Mouse (Mus musculus) embryo, embryonic 11 days (tissue): ENCODE measurements around the gene H2-Oa.
"Not testable (repeated sequence)": the region's sequence is repeated elsewhere in the genome, so short reads cannot be mapped to it uniquely, and the experiment has no call there.

ENCODE experiments used
- DNase-seq: peaks from one replicate; pipeline ENCODE4 v3.0.0-alpha.2; 2015

H2-Oa gene

DNA sequence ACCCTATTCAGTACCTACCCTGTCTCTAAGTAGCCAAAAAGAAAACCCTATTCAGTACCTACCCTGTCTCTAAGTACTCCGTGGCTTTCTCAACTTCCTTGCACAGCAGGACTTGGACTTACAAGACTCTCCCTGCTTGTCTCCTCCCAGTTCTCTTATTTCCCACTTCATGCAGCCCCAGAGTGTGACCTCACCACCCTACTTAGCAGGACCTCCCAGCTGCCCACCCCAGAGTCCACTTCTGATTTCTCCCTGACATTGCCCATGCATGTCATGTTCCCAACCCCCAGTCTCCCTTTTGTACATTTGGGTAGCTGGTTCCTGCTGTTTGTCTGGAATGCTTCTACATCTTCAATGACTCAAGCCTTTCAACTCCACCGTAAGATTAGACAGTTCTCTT lies 31.4 kb downstream of the H2-Oa start:
- peak; percentile 56 for DNase-seq

- DNase-seq, result no peak
These were observed 32.5 kb downstream of the H2-Oa start for GRCm38 (mm10) chr17:34124649-34125048.

- no peak for DNase-seq
These were observed 34.8 kb downstream of the H2-Oa start for GRCm38 (mm10) chr17:34126826-34127420.

- peak; percentile 32 for DNase-seq
These were observed 35.3 kb downstream of the H2-Oa start for GRCm38 (mm10) chr17:34127475-34127874.

GRCm38 (mm10) chr17:34128264-34128937 lies 36.3 kb downstream of the H2-Oa start:
- DNase-seq, result no peak

GRCm38 (mm10) chr17:34128944-34129791 lies 37.0 kb downstream of the H2-Oa start:
- DNase-seq, result peak; percentile 54

GRCm38 (mm10) chr17:34130073-34130947 lies 38.2 kb downstream of the H2-Oa start:
- no peak for DNase-seq

DNA sequence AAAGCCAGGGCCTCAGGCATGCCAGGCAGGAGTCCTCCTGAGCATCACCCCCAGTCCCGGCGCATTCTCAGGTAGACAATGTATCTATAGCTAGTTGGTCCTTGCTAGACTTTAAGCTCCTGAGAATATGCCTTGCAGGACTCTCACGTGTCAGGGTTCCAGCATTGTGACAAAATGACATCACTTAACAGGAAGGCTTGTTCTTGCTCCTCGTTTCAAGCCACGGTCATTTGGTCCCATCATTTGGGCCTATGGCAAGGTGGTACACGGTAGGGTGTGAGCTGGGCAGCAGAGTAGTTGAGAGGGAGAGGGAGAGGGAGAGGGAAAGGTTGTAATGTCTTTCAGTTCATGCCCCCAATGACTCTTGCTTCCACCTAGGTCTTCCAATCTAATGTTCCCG lies 39.8 kb downstream of the H2-Oa start:
- no peak for DNase-seq

DNA sequence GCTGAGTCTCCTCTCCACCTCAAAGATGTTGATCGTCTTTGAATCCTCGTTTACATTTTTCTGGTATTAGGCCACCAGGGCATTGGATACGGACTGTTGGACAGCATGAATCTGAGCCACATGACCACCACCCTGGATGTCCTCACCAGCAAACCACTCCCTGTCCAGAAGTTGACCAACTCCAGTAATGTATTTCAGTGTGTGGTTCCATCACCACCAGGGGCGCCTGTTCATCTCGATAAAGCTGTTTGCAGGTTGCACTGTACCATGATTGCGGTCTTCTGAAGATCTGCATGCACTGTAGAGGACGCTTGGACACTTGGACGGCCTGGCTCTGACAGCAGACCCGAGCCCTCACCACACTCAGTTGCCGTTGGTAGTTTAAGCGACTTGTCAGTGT lies 41.1 kb downstream of the H2-Oa start:
- DNase-seq, result no peak

- DNase-seq, result no peak
These were observed 42.3 kb downstream of the H2-Oa start for GRCm38 (mm10) chr17:34134451-34134850.

GRCm38 (mm10) chr17:34135297-34136224 lies 43.4 kb downstream of the H2-Oa start:
- peak; percentile 99 for DNase-seq

- DNase-seq, result no peak
These were observed 45.5 kb downstream of the H2-Oa start for GRCm38 (mm10) chr17:34137601-34138000.

DNA sequence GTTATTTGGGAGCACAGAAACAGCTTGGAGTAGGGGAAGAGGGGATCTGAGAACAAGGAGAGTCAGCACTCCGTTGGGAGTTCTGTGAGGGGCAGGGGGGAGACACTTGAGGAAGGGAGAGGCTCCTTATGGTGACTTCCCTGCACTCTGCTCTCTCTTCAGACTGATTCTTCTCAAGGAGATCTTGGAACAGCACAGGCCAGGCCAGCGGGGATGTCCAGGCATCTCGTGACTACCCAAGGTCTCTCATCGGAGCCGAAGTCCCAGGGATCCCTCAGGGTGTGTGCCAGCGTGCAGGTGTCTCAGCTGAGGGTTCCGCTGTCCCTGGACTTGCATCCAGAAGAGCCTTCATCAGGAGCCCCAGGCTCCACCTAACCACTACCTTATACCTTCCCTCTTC lies 46.5 kb downstream of the H2-Oa start:
- DNase-seq, result no peak

GRCm38 (mm10) chr17:34139416-34139815 lies 47.3 kb downstream of the H2-Oa start:
- peak; percentile 75 for DNase-seq

GRCm38 (mm10) chr17:34140240-34140639 lies 48.1 kb downstream of the H2-Oa start:
- DNase-seq, result no peak

DNA sequence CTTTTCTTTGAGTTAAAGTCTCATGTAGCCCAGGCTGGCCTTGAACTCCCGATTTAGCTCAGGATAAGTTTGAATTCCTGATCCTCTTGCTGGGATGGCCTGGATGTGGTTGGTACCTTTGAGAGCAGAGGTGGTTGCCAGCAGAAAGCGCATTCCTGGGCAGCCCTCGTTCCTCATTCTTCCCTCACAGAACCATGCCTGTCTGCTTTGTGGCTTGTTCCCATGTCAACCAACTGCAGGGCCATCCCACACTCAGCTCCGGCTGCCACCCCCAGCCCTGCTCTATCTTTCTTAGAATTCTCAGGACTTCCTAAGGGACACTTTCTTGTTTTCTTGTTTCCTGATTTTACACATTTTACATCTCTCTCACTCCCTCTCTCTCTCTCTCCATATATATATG lies 49.3 kb downstream of the H2-Oa start:
- DNase-seq, result no peak

DNA sequence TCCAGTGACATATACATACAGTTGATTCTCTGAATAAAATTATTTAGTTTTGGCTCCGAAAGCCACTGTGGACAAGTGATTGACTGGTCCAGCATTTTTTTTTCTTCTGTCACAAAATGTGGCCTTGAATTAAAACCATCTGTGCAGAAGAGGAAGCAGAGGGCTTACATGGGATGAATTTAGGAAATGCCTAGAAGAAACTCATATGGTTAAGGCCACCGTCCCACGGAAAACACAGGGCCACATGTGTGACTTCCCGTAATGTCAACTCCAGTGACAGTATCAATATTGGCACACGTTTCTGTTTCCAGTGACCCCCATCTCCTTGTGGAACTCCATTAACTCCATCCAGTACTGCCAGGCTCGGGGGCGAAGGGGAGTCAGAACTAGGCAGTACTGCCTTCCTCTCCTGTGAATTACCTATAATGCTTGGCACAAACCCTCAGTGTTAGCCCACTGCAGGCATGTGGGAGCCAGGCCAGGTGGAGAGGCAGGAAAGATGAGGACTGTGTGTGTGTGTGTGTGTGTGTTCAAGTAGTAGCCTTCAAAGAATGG lies 50.4 kb downstream of the H2-Oa start:
- no peak for DNase-seq

DNA sequence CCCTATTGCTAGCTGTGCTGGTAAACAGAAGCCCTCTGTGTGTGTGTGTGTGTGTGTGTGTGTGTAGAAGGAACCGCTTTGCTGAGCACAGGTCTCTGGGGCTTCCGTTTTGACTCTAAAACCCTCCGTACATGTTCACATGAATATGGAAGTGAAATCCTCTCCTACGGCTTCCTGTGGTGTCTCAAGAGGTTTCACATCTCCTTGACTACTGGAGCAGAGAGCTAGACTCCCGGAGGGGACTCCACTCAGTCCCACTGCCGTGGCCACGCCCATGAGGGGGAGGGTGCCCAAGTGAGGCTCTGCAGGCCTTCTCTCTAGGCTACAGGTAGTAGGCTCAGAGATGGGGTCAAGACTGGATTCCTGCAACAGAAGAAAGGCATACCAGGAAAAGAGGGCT lies 50.9 kb downstream of the H2-Oa start, which contains the start of gene H2-DMb2:
Gene H2-DMb2, plus strand, starts transcription at position 275 of the 400 bp plus-strand sequence.
- no peak for DNase-seq

GRCm38 (mm10) chr17:34143461-34143860 lies 51.3 kb downstream of the H2-Oa start:
- no peak for DNase-seq

- not testable (repeated sequence) for DNase-seq
These were observed 52.1 kb downstream of the H2-Oa start for GRCm38 (mm10) chr17:34144221-34144620.
